Mouse (Mus musculus): ENCODE data around the gene Mxi1.
"Not testable (repeated sequence)": the region's sequence is repeated elsewhere in the genome, so short reads cannot be mapped to it uniquely, and the experiment has no call there.

Gene Mxi1

GRCm38 (mm10) chr19:53366057-53366775 lies 55.9 kb downstream of the Mxi1 start:
- DNase-seq (ENCODE audit: low read depth): no peak

- no peak for DNase-seq (ENCODE audit: low read depth)
Observed at GRCm38 (mm10) chr19:53366881-53367280, 56.6 kb downstream of the Mxi1 start.

GRCm38 (mm10) chr19:53369469-53370043 lies 59.2 kb downstream of the Mxi1 start:
- peak; percentile 87 for DNase-seq (ENCODE audit: low read depth)

DNA sequence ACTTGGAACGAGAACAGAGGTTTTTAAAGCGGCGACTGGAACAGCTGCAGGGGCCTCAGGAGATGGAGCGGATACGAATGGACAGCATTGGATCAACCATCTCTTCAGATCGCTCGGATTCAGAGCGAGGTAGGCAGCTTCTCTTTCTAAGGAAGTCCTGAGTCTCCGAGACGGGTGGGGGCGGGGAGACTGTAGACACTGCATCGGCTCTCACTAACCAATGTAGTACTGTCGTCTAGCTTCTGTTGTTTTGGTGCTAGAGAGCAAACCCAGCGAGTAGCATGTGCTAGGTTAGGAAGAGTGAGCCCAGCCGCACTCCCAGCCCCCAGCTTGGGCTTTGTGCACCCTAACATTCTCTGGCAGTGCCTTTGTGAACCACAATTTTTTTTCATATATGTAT lies 59.9 kb downstream of the Mxi1 start:
- no peak for DNase-seq (ENCODE audit: low read depth)

DNA sequence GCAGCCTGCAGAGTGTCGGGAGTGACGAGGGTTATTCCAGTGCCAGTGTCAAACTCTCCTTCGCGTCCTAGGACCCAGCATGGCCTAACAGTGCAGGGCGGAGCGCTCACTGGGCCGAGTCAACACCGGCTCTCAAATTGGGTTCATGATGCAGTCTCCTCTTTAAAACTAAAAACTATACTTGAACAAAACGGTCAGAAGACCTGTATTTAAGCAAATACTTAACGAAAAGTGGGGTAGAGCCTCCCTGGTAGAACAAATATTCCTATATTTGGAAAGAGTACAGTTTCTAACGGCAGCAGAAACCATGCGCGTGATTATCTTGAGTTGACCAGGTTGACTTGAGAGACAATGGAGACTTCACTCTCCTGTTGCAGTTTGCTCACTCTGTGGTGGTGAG lies 61.3 kb downstream of the Mxi1 start, which contains the start of gene Gm10197:
TSS of gene Gm10197 (minus strand) at position 101 of the 400 bp plus-strand sequence.
- no peak for DNase-seq (ENCODE audit: low read depth)

DNA sequence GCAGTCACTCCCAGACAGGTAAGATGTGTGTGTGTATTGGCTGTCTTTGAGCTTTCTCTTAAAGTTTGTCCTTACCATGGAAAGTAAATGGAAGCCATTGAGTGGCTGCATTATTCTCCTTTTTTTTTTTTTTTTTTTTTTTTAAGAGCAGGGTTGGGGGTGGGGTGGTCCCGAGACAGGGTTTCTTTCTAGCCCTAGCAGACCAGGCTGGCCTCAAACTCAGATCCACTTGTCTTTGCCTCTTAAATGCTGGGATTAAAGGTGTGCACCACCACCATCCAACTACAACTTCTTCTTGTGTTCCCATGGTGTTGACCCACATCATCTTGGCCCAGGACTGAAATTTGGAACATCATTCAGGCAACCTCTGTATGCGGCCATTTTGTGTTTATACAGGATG lies 63.3 kb downstream of the Mxi1 start:
- no peak for DNase-seq (ENCODE audit: low read depth)

DNA sequence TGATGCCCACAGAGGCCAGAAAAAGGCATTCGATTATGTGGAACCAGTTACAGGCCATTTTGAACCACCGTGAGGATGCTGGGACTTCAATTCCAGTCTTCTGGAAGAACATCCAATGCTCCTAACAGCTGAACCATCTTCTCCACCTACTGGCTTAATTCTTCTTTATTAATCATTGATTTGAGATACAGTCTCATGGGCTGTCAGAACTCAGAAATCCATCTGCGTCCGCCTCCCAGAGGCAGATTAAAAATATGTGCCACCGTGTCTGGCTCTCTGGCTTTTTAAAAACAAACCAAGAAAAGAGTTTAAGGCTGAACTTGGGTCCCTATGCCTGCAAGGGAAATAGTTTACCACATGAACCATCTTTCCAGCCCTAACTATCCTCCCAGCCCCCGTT lies 65.0 kb downstream of the Mxi1 start:
- no peak for DNase-seq (ENCODE audit: low read depth)

DNA sequence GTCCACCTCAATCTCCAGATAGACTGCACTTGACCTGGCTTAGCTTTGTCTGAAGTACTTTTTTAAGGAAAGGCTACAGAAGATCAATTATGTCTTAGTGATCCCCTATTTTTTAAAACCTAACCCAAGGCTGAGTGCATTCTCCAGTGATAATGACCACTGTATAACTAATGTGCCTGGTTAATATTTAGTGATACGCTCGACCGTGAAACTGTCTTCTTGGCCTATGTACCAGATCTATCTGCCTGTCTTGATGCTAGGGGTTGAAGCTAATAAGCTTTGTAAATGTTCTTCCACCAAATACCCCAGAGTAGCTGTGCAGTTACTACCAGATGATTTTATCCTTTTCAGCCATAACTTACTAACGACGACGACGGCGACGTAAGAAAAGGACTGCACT lies 65.5 kb downstream of the Mxi1 start:
- no peak for DNase-seq (ENCODE audit: low read depth)

DNA sequence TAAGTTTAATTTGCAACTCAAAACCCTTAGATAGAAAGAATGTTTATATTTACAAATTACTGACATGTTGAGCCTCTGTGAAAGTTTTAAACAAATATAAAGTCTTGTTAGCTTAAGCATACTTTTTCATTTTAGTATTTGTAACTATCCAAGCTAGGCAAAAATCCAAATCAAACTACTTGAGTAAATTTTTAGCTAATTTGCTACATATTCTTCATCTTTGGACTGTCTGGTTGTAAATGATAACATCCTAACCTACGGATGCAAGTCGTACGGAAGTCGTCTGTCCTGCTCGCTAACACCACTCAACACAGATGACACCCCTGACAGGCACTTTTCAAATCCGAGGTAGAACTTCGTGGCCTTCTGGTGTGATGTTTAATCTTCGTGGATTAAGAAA lies 67.3 kb downstream of the Mxi1 start:
- DNase-seq (ENCODE audit: low read depth): no peak

GRCm38 (mm10) chr19:53378421-53378820 lies 68.1 kb downstream of the Mxi1 start:
- DNase-seq (ENCODE audit: low read depth): no peak

GRCm38 (mm10) chr19:53383336-53383735 lies 73.0 kb downstream of the Mxi1 start:
- DNase-seq (ENCODE audit: low read depth): no peak

GRCm38 (mm10) chr19:53389417-53389816 lies 79.1 kb downstream of the Mxi1 start:
- no peak for DNase-seq (ENCODE audit: low read depth)

DNA sequence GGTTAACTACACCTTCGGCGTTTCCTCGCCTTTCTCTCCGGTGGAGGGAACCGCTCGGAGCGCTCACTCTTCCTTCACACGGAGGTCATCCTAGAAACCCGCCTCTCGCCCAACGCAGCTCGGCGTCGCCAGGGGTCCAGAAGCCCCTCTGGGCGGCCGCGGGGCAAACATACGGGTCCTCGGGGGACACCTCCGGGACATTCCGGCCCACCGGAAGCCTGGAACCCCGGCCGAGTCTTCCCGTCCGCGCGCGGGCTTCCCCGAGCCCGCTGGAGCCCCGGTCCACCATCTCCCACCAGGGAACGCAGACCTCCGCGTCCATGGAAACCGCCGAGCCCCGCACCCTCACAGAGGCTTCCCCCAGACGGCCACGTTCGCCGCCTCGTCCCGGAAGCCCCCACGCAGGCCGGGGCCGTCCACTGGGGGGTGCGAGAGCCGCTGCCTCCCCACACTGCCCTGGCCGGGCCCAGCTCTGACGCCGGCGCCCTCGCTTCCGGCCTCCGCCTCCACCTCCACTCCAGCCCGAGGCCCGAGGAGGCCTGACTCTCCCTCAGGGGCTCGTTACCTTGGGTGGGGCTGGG lies 79.6 kb downstream of the Mxi1 start:
- DNase-seq (ENCODE audit: low read depth): peak; percentile 77

DNA sequence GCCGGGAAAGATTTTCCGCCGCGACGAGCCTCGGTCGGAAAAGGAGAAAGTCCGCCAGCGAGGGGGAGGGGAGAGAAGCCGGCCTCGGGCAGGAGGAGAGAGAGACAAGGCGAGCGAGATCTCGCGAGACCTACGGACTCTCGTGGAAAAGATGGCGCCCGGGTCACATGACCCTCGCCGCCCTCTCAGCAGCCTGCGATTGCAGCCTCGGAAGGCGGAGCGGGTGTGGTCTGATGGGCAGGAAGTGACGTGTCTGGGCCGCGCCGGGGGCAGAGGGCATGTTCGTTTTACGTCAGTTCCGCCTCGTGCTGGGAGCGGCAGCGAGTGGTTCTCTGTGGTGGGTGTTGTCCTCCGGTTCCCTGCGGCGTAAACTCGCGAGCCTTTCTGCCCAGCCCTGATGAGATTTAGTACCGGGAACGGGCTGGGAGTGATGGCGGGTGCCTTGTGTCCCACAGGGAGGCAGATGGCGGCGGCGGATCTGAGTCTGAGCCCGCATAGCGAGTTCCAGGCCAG lies 80.2 kb downstream of the Mxi1 start, which contains the start of gene Smndc1:
TSS of gene Smndc1 (minus strand) at position 84 of the 513 bp plus-strand sequence.
- DNase-seq (ENCODE audit: low read depth): peak; percentile 100

DNA sequence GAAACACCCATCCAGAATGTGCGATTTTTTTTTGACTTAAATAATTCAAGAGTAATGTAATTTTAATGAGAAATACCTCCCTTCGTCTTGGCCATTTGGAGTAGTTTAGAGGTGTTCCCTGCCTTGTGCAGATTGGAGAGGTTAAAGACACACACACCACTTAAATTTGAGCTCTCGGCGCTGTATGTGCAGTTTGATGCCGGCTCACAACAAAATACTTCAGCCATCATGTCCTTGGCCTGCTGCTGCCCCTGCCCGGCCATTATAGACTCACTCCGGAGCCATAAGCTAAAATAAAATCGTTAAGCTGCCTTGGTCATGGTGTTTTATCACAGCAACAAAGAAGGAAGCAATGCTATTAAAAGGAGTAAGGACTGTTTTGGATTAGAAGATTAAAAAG lies 81.1 kb downstream of the Mxi1 start:
- no peak for DNase-seq (ENCODE audit: low read depth)

DNA sequence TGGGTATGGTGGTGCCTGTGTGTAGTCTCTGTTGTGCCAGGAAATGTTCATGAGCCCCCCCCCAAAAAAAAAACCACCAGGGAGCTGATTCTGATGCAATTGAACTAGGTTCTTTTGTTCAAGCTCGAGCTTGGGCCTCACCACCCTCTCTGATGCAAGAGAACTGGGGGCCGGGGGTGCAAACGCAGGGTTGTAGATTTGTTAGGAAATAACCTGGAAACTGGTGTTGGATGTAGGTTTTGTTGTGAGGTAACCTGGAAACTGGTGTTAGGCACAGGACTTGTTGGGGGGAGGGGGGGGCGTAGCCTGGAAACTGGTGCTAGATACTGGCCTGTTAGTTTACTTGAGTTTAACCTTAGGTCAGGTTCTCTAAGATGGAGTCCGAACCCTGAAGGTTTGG lies 81.5 kb downstream of the Mxi1 start:
- DNase-seq (ENCODE audit: low read depth): no peak

DNA sequence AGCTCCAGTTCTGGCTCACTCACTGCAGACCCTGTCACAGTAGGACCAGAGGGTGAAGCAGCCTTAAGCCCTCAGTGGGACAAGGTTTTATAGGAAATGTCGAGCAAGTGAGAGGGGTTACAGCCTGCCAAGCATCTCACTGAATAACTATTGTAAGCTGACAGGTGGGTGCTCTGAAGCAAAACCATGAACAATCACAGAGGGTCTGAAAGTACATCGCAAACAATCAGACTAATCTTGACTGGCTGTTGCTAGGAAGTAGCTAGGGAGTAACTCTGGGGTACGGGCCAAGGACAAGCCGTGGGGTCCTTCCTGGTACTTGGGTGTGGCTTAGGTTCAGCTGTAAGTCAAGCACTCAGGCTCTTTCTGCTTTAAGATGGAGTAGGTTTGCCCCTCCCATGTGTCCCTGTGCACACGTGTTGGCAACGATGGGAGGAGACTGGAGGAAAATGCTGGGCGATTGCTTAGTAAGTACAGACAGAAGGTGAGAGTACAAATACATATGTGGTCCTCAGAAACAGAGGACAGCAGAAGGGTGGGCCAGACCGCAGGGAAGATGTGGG lies 82.5 kb downstream of the Mxi1 start:
- no peak for DNase-seq (ENCODE audit: low read depth)

DNA sequence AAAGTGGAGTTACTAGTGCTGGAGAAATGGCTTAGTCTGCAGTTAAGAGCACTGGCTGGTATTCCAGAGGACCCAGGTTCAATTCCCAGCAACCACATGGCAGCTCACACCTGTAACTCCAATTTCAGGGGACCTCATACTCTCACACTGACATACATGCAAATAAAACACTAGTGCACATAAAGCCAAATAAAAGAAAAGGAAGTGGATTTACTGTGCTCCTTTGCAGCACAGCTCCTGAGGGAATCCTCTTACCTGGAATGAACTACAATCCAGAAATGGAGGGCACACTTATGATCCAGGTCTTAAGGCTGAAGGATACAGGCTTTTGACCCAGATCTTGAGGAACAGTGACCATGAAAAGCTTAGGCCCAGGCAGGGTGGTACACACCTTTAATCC lies 83.3 kb downstream of the Mxi1 start:
- no peak for DNase-seq (ENCODE audit: low read depth)

GRCm38 (mm10) chr19:53394552-53394951 lies 84.2 kb downstream of the Mxi1 start:
- peak; percentile 90 for DNase-seq (ENCODE audit: low read depth)

DNA sequence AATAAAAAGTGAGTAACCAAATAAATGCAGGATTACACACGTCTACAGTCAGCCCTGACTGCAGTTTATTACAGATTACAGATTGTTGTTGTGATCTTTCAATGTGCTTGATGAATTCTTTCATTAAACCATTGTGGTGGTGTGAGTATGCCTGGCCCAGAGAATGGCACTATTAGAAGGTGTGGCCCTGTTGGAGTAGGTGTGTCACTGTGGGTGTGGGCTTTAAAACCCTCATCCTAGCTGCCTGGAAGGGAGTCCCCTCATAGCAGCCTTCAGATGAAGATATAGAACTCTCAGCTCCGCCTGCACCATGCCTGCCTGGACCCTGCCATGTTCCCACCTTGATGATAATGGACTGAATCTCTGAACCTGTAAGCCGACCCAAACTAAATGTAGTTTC lies 84.6 kb downstream of the Mxi1 start:
- not testable (repeated sequence) for DNase-seq (ENCODE audit: low read depth)

DNA sequence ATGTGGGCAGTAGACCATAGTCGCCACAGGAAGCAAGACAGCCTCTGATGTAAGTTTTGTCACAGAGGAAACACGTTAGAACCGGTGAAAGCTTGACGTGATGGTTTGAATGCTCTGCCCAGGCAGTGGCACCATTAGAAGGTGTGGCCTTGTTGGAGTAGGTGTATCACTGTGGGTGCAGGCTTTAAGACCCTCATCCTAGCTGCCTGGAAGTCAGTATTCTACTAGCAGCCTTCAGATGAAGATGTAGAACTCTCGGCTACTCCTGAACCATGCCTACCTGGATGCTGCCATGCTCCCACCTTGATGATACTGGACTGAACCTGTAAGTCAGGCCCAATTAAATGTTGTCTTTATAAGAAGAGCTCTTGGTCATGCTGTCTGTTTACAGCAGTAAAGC lies 85.5 kb downstream of the Mxi1 start:
- DNase-seq (ENCODE audit: low read depth): peak; percentile 63

- no peak for DNase-seq (ENCODE audit: low read depth)
Observed at GRCm38 (mm10) chr19:53397451-53398233, 87.3 kb downstream of the Mxi1 start.

Measured in induced T-regulatory cell, adult 2 months (primary cell).